Mouse (Mus musculus): Measurements from ENCODE around the gene Gm45140.
A peak's percentile ranks its signal among the peaks of the same experiment; 100 is the strongest.

The Gm45140 gene

GRCm38 (mm10) chr6:87835695-87836094 is at the start of gene Gm45140:
Gm45140 (minus strand) TSS chr6:87835795.
- DNase-seq (ENCODE audit: low spot score in 2 of 2), result no peak

GRCm38 (mm10) chr6:87882816-87883215 is 47.2 kb upstream of the Gm45140 start:
- no peak for DNase-seq (ENCODE audit: low spot score in 2 of 2)

GRCm38 (mm10) chr6:87882221-87882620 is 46.6 kb upstream of the Gm45140 start:
- no peak for DNase-seq (ENCODE audit: low spot score in 2 of 2)

- no peak for DNase-seq (ENCODE audit: low spot score in 2 of 2)
Measured at GRCm38 (mm10) chr6:87879628-87880027, 44.0 kb upstream of the Gm45140 start.

GRCm38 (mm10) chr6:87879010-87879409 is 43.4 kb upstream of the Gm45140 start:
- DNase-seq (ENCODE audit: low spot score in 2 of 2), result no peak

GRCm38 (mm10) chr6:87876068-87876643 is 40.6 kb upstream of the Gm45140 start:
- DNase-seq (ENCODE audit: low spot score in 2 of 2), result no peak

GRCm38 (mm10) chr6:87875562-87875961 is 40.0 kb upstream of the Gm45140 start:
- DNase-seq (ENCODE audit: low spot score in 2 of 2), result no peak

GRCm38 (mm10) chr6:87875083-87875482 is 39.5 kb upstream of the Gm45140 start:
- peak in 1 of 2 experiments; percentile 60 for DNase-seq (ENCODE audit: low spot score in 2 of 2)

- no peak for DNase-seq (ENCODE audit: low spot score in 2 of 2)
Measured at GRCm38 (mm10) chr6:87873963-87874362, 38.4 kb upstream of the Gm45140 start.

- DNase-seq (ENCODE audit: low spot score in 2 of 2), result no peak
Measured at GRCm38 (mm10) chr6:87873104-87873503, 37.5 kb upstream of the Gm45140 start.

GRCm38 (mm10) chr6:87871240-87871639 is 35.6 kb upstream of the Gm45140 start:
- DNase-seq (ENCODE audit: low spot score in 2 of 2), result no peak

- no peak for DNase-seq (ENCODE audit: low spot score in 2 of 2)
Measured at GRCm38 (mm10) chr6:87870440-87870839, 34.8 kb upstream of the Gm45140 start.

GRCm38 (mm10) chr6:87868871-87869506 is 33.4 kb upstream of the Gm45140 start:
- DNase-seq (ENCODE audit: low spot score in 2 of 2), result peak; percentile 80 to 88

GRCm38 (mm10) chr6:87867256-87867655 is 31.7 kb upstream of the Gm45140 start:
- no peak for DNase-seq (ENCODE audit: low spot score in 2 of 2)

GRCm38 (mm10) chr6:87866211-87866610 is 30.6 kb upstream of the Gm45140 start:
- peak in 1 of 2 experiments; percentile 12 for DNase-seq (ENCODE audit: low spot score in 2 of 2)

GRCm38 (mm10) chr6:87857071-87857470 is 21.5 kb upstream of the Gm45140 start:
- no peak for DNase-seq (ENCODE audit: low spot score in 2 of 2)

GRCm38 (mm10) chr6:87853446-87853845 is 17.9 kb upstream of the Gm45140 start:
- no peak for DNase-seq (ENCODE audit: low spot score in 2 of 2)

GRCm38 (mm10) chr6:87851871-87852270 is 16.3 kb upstream of the Gm45140 start:
- DNase-seq (ENCODE audit: low spot score in 2 of 2), result no peak

- DNase-seq (ENCODE audit: low spot score in 2 of 2), result peak; percentile 92 to 93
Measured at GRCm38 (mm10) chr6:87850900-87851614, 15.5 kb upstream of the Gm45140 start, which contains the start of gene Cnbp. Cnbp (minus strand) TSS chr6:87851106.

- peak in 1 of 2 experiments; percentile 16 for DNase-seq (ENCODE audit: low spot score in 2 of 2)
Measured at GRCm38 (mm10) chr6:87850155-87850899, 14.7 kb upstream of the Gm45140 start.

GRCm38 (mm10) chr6:87849780-87850154 is 14.2 kb upstream of the Gm45140 start:
- no peak for DNase-seq (ENCODE audit: low spot score in 2 of 2)

- no peak for DNase-seq (ENCODE audit: low spot score in 2 of 2)
Measured at GRCm38 (mm10) chr6:87846813-87847212, 11.2 kb upstream of the Gm45140 start.
